Mouse (Mus musculus): ENCODE measurements at regions not wholly inside any gene's neighbourhood (a gene's known extent, or its start where the extent isn't known, plus 50 kb on each side); places are given as distances from the start of the nearest gene placed in this dataset.

DNA sequence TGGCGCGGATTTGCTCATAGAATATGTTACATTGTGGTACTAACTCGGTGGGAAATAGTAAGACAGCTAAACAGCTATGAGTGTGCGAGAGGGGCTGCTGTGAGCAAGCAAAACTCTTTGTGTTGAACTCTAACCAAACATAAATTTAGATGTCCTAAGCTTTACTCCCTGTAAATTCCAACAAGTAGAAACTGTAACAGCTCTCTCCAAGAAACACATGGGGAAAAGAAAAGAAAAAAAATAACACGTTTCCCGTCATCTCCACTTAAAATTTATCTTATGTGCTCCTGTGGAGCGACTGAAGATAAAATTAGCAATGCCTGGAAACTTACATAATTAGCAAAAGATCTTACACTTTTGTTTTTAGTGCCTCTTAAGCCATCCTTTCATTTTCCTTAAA lies 226.2 kb upstream of the Gcfc2 start:
- no peak for DNase-seq (ENCODE audit: extremely low read depth)
- TF ChIP-seq UBTF (IDR thresholded peaks at IDR 0.05; ENCODE audit: low read depth, low read length) (no peak), CHD1 (IDR thresholded peaks at IDR 0.05; ENCODE audit: low read depth, low read length) (no peak), USF1 (IDR thresholded peaks at IDR 0.05; ENCODE audit: low read depth, low read length) (no peak), IRF4 (IDR thresholded peaks at IDR 0.05; ENCODE audit: low read depth, low read length) (no peak)
- in situ Hi-C loops (cut with MboI; ENCODE audit: low pct_ligation_motif_present, low pct_unique_long_range_greater_than_20kb, low sequenced_read_pairs): no loop called here

GRCm38 (mm10) chr6:81698173-81698572 lies 225.3 kb upstream of the Gcfc2 start:
- Histone ChIP-seq H3K4me1 (ENCODE audit: control insufficient read depth in 1 of 2, insufficient read depth in 2 of 2) (no peaks in the 10 kb centered on the region), H3K9me3 (replicated peaks; ENCODE audit: low read length) (peaks cover 34% of the 10 kb centered on the region), H3K79me2 (replicated peaks; ENCODE audit: control insufficient read depth, extremely low read depth, insufficient read depth, poor library complexity, severe bottlenecking) (no peaks in the 10 kb centered on the region), H3K27me3 (replicated peaks) (no peaks in the 10 kb centered on the region), H3K4me2 (ENCODE audit: insufficient read depth, low read depth, poor library complexity, severe bottlenecking) (no peak overlapping the region), H3K4me3 (replicated peaks in 1 of 3; ENCODE audit: low read depth in 2 of 3, low read length in 2 of 3, poor library complexity in 1 of 3) (no peak overlapping the region), H3K9ac (ENCODE audit: insufficient read depth, low read depth) (no peak overlapping the region), H3K36me3 (replicated peaks in 1 of 2; ENCODE audit: control insufficient read depth in 1 of 2, insufficient read depth in 1 of 2, low read length in 1 of 2) (no peaks in the 10 kb centered on the region), H3K27ac (ENCODE audit: insufficient read depth, low read depth) (no peak overlapping the region)
- in situ Hi-C loops (cut with MboI; ENCODE audit: low pct_ligation_motif_present, low pct_unique_long_range_greater_than_20kb, low sequenced_read_pairs) (no loop called here), dilution Hi-C loops (cut with MboI; ENCODE audit: extremely low pct_ligation_motif_present, extremely low pct_unique_long_range_greater_than_20kb, low sequenced_read_pairs) (no loop called here)
- no peak for DNase-seq (ENCODE audit: extremely low read depth)
- TF ChIP-seq KAT2A (IDR thresholded peaks at IDR 0.05; ENCODE audit: insufficient replicate concordance, low read length) (no peak), SMC3 (IDR thresholded peaks at IDR 0.05; ENCODE audit: low read depth, low read length) (no peak), RCOR1 (conservative IDR thresholded peaks at IDR 0.05; ENCODE audit: low read depth, low read length) (no peak), NELFE (IDR thresholded peaks at IDR 0.05; ENCODE audit: low read depth, low read length) (no peak), ZNF384 (IDR thresholded peaks at IDR 0.05; ENCODE audit: low read depth, low read length) (no peak), USF2 (conservative IDR thresholded peaks at IDR 0.05; ENCODE audit: low read depth, low read length) (no peak), BHLHE40 (IDR thresholded peaks at IDR 0.05; ENCODE audit: low read depth, low read length) (no peak), NRF1 (IDR thresholded peaks at IDR 0.05; ENCODE audit: low read depth, low read length) (no peak), SIN3A (IDR thresholded peaks at IDR 0.05; ENCODE audit: low read length) (no peak), ETS1 (conservative IDR thresholded peaks at IDR 0.05; ENCODE audit: low read depth, low read length) (no peak), ELF1 (IDR thresholded peaks at IDR 0.05; ENCODE audit: low read depth, low read length) (no peak), TCF12 (IDR thresholded peaks at IDR 0.05; ENCODE audit: low read depth, low read length) (no peak)

More for the DNA sequence above, 226.2 kb upstream of the Gcfc2 start:
- Histone ChIP-seq H3K9me3 (replicated peaks; ENCODE audit: low read length) (peaks cover 37% of the 10 kb centered on the region), H3K36me3 (replicated peaks in 1 of 2; ENCODE audit: control insufficient read depth in 1 of 2, insufficient read depth in 1 of 2, low read length in 1 of 2) (no peaks in the 10 kb centered on the region), H3K27ac (ENCODE audit: insufficient read depth, low read depth) (no peak overlapping the region), H3K9ac (ENCODE audit: insufficient read depth, low read depth) (no peak overlapping the region), H3K27me3 (replicated peaks) (no peaks in the 10 kb centered on the region), H3K79me2 (replicated peaks; ENCODE audit: control insufficient read depth, extremely low read depth, insufficient read depth, poor library complexity, severe bottlenecking) (no peaks in the 10 kb centered on the region), H3K4me2 (ENCODE audit: insufficient read depth, low read depth, poor library complexity, severe bottlenecking) (no peak overlapping the region), H3K4me3 (replicated peaks in 1 of 3; ENCODE audit: low read depth in 2 of 3, low read length in 2 of 3, poor library complexity in 1 of 3) (no peak overlapping the region), H3K4me1 (ENCODE audit: control insufficient read depth in 1 of 2, insufficient read depth in 2 of 2) (no peaks in the 10 kb centered on the region)
- dilution Hi-C loops (cut with MboI; ENCODE audit: extremely low pct_ligation_motif_present, extremely low pct_unique_long_range_greater_than_20kb, low sequenced_read_pairs): no loop called here

Data from CH12.LX (cell line).